Mouse (Mus musculus): ENCODE data around the gene Grpel1.

The Grpel1 gene

GRCm38 (mm10) chr5:36510956-36511355 is 46.2 kb downstream of the Grpel1 start:
- DNase-seq (ENCODE audit: low read depth, low spot score) = no peak

DNA sequence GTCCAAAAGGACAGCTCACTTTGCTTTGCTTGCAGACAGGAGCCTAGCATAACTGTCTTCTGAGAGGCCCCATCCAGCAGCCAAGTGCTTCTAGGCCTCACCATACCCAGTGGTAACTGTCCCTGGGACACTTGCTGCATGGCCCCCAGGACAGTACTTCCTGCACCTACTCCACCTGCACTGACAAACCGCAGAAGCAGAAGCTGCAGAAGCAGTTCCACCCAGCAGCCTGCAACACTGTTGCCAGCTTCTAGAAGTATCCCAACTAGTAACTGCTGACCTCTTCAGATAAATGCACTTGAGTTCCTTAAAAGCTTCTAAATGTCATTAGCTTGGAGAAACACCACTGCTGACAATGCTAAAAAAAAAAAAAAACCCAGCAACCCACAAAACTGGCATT is 50.3 kb downstream of the Grpel1 start:
- no peak for DNase-seq (ENCODE audit: low read depth, low spot score)

DNA sequence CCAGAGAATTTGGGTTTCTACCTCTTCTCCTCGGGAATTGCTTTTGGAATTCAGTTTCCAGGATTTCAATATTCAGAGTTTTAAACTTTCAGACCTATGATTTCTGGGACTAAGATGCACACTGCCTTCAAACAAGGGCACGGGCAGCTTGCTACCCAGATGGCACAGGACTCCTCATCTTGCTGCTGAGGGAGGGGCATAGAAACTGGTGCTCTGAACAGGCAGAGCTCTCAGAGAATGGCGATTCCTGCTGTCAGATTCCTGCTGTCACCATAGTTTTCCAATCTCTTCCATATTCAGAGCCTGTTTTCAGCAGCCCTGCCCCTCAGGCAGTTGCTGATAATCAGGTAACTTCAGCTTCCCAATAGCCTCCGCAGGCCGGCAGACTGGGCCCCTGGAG is 50.8 kb downstream of the Grpel1 start:
- DNase-seq (ENCODE audit: low read depth, low spot score) = no peak

DNA sequence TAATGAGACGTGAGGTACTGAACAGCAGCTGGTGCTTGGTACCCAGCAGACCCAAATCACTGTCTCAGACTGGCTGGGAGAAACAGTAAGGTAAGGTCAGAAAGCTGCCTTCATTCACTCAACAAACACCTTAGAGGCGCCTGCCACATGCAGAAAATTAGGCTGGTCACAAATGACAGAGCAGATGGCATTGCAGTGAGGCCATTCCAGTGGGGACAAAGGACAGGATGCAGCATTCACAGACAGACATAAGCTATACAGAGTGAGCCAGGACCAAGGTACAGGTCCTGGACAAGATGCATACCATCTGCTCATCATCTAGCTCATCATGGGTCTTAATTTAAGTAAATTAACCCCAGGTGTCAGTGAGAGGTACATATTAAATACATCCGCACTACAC is 52.8 kb downstream of the Grpel1 start:
- no peak for DNase-seq (ENCODE audit: low read depth, low spot score)

DNA sequence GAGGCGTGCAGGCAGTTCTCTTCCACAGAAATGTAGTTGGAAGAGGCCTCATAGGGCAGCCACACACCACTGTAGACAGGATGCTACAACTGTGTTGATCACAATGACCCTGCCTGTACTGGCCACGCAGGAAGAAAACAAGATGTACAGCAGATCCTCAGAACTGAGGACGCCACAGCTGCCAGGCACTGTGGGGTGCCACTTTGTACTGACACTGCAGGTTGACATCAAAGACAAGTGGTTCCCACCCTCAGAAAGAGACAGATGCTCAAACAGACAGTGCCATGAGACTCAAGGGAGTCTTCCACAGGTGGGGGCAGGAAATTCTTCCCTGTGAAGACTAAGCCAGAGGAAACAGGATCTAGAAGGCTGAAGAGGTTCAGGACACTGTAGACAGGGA is 55.0 kb downstream of the Grpel1 start:
- DNase-seq (ENCODE audit: low read depth, low spot score) = no peak

DNA sequence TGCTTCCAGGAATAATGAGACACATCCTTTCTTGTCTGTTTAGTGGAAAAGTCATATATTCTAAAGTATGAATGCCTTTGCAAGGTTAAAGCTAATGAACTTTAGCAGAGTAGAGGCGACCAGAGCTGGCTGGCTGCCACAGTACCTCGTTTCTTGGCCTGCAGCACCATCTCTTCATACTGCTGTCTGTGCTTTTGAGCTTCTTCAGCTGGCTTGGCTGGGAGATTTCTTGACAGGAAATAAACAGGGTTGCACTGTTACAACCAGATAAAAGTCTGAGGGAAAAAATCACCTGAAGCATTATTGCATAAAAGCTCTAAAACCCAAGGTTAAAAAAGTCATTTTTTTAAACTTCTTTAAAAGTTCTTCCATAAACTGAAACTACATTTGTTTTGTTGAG is 58.0 kb downstream of the Grpel1 start:
- DNase-seq (ENCODE audit: low read depth, low spot score) = no peak

- no peak for DNase-seq (ENCODE audit: low read depth, low spot score)
Measured at GRCm38 (mm10) chr5:36523219-36523703, 58.5 kb downstream of the Grpel1 start.
